Comparison of ENCODE assay signal across 23 mouse cellular contexts in genomic region chr17:55952041-55952440, GRCm38 (mm10). TPM values are rescaled to one million over a fixed set of nuclear protein-coding genes. Genes with fewer than 3 reads are reported as not detected.
DNase-seq lines count a peak whose midpoint lies in the region; ATAC-seq and TF ChIP-seq lines count a peak whose summit lies in the region.
"Had no signal": no experiment of that assay in that cellular context is flagged by ENCODE, and none has a peak within 500 bp of the region (broad histone marks: within the 10 kb centered on the region; RNA-seq: fewer than 3 reads in every experiment).

No protein-coding gene starts in this region.

- intact Hi-C loops in left cerebral cortex, postnatal 36 days (cut with DNase I) = no loop called here

- peaks cover 17% of the 10 kb centered on the region for H3K4me1 ChIP-seq in hindbrain, embryonic 13.5 days (replicated peaks)
- peaks cover 10% of the 10 kb centered on the region for H3K4me1 ChIP-seq in hindbrain, embryonic 12.5 days
- H3K4me1 ChIP-seq in megakaryocyte, embryonic 14.5 days = peaks cover 73% of the 10 kb centered on the region
- H3K4me1 ChIP-seq in bone marrow macrophage, adult 2 months (ENCODE audit: control insufficient read depth, insufficient read depth, low read length) = peaks cover 32% of the 10 kb centered on the region

- TF ChIP-seq CTCF in bone marrow macrophage, adult 2 months (IDR thresholded peaks at IDR 0.05; ENCODE audit: low read depth, low read length) = no peak

- peak; percentile 1 for DNase-seq in cerebellum, adult 11 months
- no peak for DNase-seq in cerebellum, postnatal 25 days
- DNase-seq in left cerebral cortex, postnatal 36 days (ENCODE audit: low spot score in 2 of 2) = no peak
- DNase-seq: gastrocnemius, postnatal 36 days; heart, postnatal 4 days; lung, adult 2 months; lung, postnatal 14 days; retina, postnatal 1 day; right cerebral cortex, postnatal 25 days; thymus, postnatal 14 days had no signal

- no peak overlapping the region for H3K4me3 ChIP-seq in hindbrain, embryonic 13.5 days
- H3K4me3 ChIP-seq in hindbrain, embryonic 12.5 days = no peak overlapping the region
- peak overlapping the region; percentile 90 for H3K4me3 ChIP-seq in megakaryocyte, embryonic 14.5 days (replicated peaks)
- 0 out of 2 replicates have a peak overlapping the region, but pooled peaks have one; percentile 13 for H3K4me3 ChIP-seq in bone marrow macrophage, adult 2 months (ENCODE audit: insufficient read depth, low read length)
- H3K4me3 ChIP-seq: heart, embryonic 15.5 days; midbrain, embryonic 15.5 days; neural tube, embryonic 12.5 days had no signal

- no peaks in the 10 kb centered on the region for H3K9me3 ChIP-seq in hindbrain, embryonic 13.5 days
- no peaks in the 10 kb centered on the region for H3K9me3 ChIP-seq in hindbrain, embryonic 12.5 days (replicated peaks)
- H3K9me3 ChIP-seq in megakaryocyte, embryonic 14.5 days = no peaks in the 10 kb centered on the region
- H3K9me3 ChIP-seq: heart, embryonic 15.5 days; midbrain, embryonic 15.5 days; neural tube, embryonic 12.5 days had no signal

- no peak for ATAC-seq in hindbrain, embryonic 13.5 days (ENCODE audit: low FRiP score)
- ATAC-seq in hindbrain, embryonic 12.5 days (ENCODE audit: low FRiP score) = no peak
- ATAC-seq in megakaryocyte, adult 5-6 weeks (ENCODE audit: poor library complexity, severe bottlenecking) = no peak
- ATAC-seq: hindbrain, embryonic 16.5 days; intestine, postnatal 0 days; midbrain, embryonic 15.5 days had no signal

- no peak overlapping the region for H3K4me2 ChIP-seq in hindbrain, embryonic 13.5 days
- no peak overlapping the region for H3K4me2 ChIP-seq in hindbrain, embryonic 12.5 days (replicated peaks)
- H3K4me2 ChIP-seq: heart, embryonic 15.5 days; midbrain, embryonic 15.5 days; neural tube, embryonic 12.5 days had no signal

- H3K27ac ChIP-seq in hindbrain, embryonic 13.5 days = no peak overlapping the region
- H3K27ac ChIP-seq in hindbrain, embryonic 12.5 days = no peak overlapping the region
- peak overlapping the region; percentile 70 for H3K27ac ChIP-seq in bone marrow macrophage, adult 2 months (ENCODE audit: insufficient read depth, low read depth, low read length)
- H3K27ac ChIP-seq: heart, embryonic 15.5 days; midbrain, embryonic 15.5 days; neural tube, embryonic 12.5 days had no signal

- H3K9ac ChIP-seq in hindbrain, embryonic 13.5 days = peak overlapping the region; percentile 39; the same call in 1 of the 2 replicates
- no peak overlapping the region for H3K9ac ChIP-seq in hindbrain, embryonic 12.5 days
- H3K9ac ChIP-seq: heart, embryonic 15.5 days; midbrain, embryonic 15.5 days; neural tube, embryonic 12.5 days had no signal

- H3K36me3 ChIP-seq in hindbrain, embryonic 13.5 days = no peaks in the 10 kb centered on the region
- no peaks in the 10 kb centered on the region for H3K36me3 ChIP-seq in hindbrain, embryonic 12.5 days
- H3K36me3 ChIP-seq in megakaryocyte, embryonic 14.5 days (replicated peaks; ENCODE audit: low read length) = peaks cover 25% of the 10 kb centered on the region
- H3K36me3 ChIP-seq: heart, embryonic 15.5 days; midbrain, embryonic 15.5 days; neural tube, embryonic 12.5 days had no signal

- TF ChIP-seq POLR2A in bone marrow macrophage, adult 2 months (IDR thresholded peaks at IDR 0.05; ENCODE audit: borderline replicate concordance, low read depth, low read length) = no peak

- peaks cover 26% of the 10 kb centered on the region for H3K27me3 ChIP-seq in hindbrain, embryonic 13.5 days
- H3K27me3 ChIP-seq in hindbrain, embryonic 12.5 days = peaks cover 14% of the 10 kb centered on the region
- no peaks in the 10 kb centered on the region for H3K27me3 ChIP-seq in megakaryocyte, embryonic 14.5 days (replicated peaks)

RNA-seq across cellular contexts. Expression of gene Ebi3, which starts 0.4 kb away (rescaled TPM):
- 5.0 and 6.8 TPM in 2 replicates for polyA plus RNA-seq in hindbrain, embryonic 13.5 days (2015; fragmentation: Nextera tagmentation; extraction: Ambion mirVana)
- 2.6 and 4.4 TPM in 2 replicates for polyA plus RNA-seq in hindbrain, embryonic 12.5 days (2016; fragmentation: Nextera tagmentation; extraction: Ambion mirVana)
- polyA plus RNA-seq in megakaryocyte, embryonic 14.5 days (2012; ENCODE audit: insufficient read depth, low replicate concordance) = 114 and 143 TPM in 2 replicates
- 31.8 and 36.1 TPM in 2 replicates for total RNA-seq in megakaryocyte, adult 5-6 weeks (2015)
- 16.6 and 34.0 TPM in 2 replicates for total RNA-seq in megakaryocyte, adult 5-6 weeks (2017)
- polyA plus RNA-seq in bone marrow macrophage, adult 2 months (2012; ENCODE audit: insufficient read depth, insufficient read length, missing spikeins) = 190 and 214 TPM in 2 replicates
- 1 to 10 TPM; 1.9 to 2.0 TPM for total RNA-seq in left cerebral cortex, postnatal 36 days (2021)
- total RNA-seq: gastrocnemius, postnatal 36 days had no signal

RNA-seq across cellular contexts. Expression of gene Zfp119b, which starts 2.7 kb away (rescaled TPM):
- 8.2 and 8.7 TPM in 2 replicates for polyA plus RNA-seq in hindbrain, embryonic 13.5 days (2015; fragmentation: Nextera tagmentation; extraction: Ambion mirVana)
- 6.2 and 6.3 TPM in 2 replicates for polyA plus RNA-seq in hindbrain, embryonic 12.5 days (2016; fragmentation: Nextera tagmentation; extraction: Ambion mirVana)
- polyA plus RNA-seq in megakaryocyte, embryonic 14.5 days (2012; ENCODE audit: insufficient read depth, low replicate concordance) = 0.12 TPM in 1 of 2 replicates, not detected in the other
- 9.1 and 12.0 TPM in 2 replicates for total RNA-seq in megakaryocyte, adult 5-6 weeks (2015)
- total RNA-seq in megakaryocyte, adult 5-6 weeks (2017) = 4.6 and 7.0 TPM in 2 replicates
- 5.7 and 7.9 TPM in 2 replicates for polyA plus RNA-seq in bone marrow macrophage, adult 2 months (2012; ENCODE audit: insufficient read depth, insufficient read length, missing spikeins)
- 1 to 10 TPM; 3.5 to 3.8 TPM for total RNA-seq in left cerebral cortex, postnatal 36 days (2021)

RNA-seq across cellular contexts. Expression of gene Yju2, which starts 6.9 kb away (rescaled TPM):
- 23.2 and 25.2 TPM in 2 replicates for polyA plus RNA-seq in hindbrain, embryonic 13.5 days (2015; fragmentation: Nextera tagmentation; extraction: Ambion mirVana)
- 24.1 and 26.7 TPM in 2 replicates for polyA plus RNA-seq in hindbrain, embryonic 12.5 days (2016; fragmentation: Nextera tagmentation; extraction: Ambion mirVana)
- 15.6 and 33.1 TPM in 2 replicates for polyA plus RNA-seq in megakaryocyte, embryonic 14.5 days (2012; ENCODE audit: insufficient read depth, low replicate concordance)
- 6.3 and 10.9 TPM in 2 replicates for total RNA-seq in megakaryocyte, adult 5-6 weeks (2015)
- 14.7 and 17.1 TPM in 2 replicates for total RNA-seq in megakaryocyte, adult 5-6 weeks (2017)
- polyA plus RNA-seq in bone marrow macrophage, adult 2 months (2012; ENCODE audit: insufficient read depth, insufficient read length, missing spikeins) = 10.9 and 15.3 TPM in 2 replicates
- total RNA-seq in left cerebral cortex, postnatal 36 days (2021) = 10 to 100 TPM; 14.1 to 15.8 TPM

RNA-seq across cellular contexts. Expression of gene Shd, which starts 18.2 kb away (rescaled TPM):
- 170 and 182 TPM in 2 replicates for polyA plus RNA-seq in hindbrain, embryonic 13.5 days (2015; fragmentation: Nextera tagmentation; extraction: Ambion mirVana)
- polyA plus RNA-seq in hindbrain, embryonic 12.5 days (2016; fragmentation: Nextera tagmentation; extraction: Ambion mirVana) = 133 and 135 TPM in 2 replicates
- polyA plus RNA-seq in megakaryocyte, embryonic 14.5 days (2012; ENCODE audit: insufficient read depth, low replicate concordance) = 2.9 and 15.1 TPM in 2 replicates
- not detected in 2 replicates for total RNA-seq in megakaryocyte, adult 5-6 weeks (2015)
- total RNA-seq in megakaryocyte, adult 5-6 weeks (2017) = 0.88 TPM in 1 of 2 replicates, not detected in the other
- polyA plus RNA-seq in bone marrow macrophage, adult 2 months (2012; ENCODE audit: insufficient read depth, insufficient read length, missing spikeins) = not detected in 2 replicates
- 10 to 100 TPM; 34.0 to 42.4 TPM for total RNA-seq in left cerebral cortex, postnatal 36 days (2021)
- total RNA-seq: gastrocnemius, postnatal 36 days; megakaryocyte-erythroid progenitor cell, adult 5-6 weeks had no signal

RNA-seq across cellular contexts. Expression of gene Fsd1, which starts 34.3 kb away (rescaled TPM):
- 159 and 172 TPM in 2 replicates for polyA plus RNA-seq in hindbrain, embryonic 13.5 days (2015; fragmentation: Nextera tagmentation; extraction: Ambion mirVana)
- 96.4 and 103 TPM in 2 replicates for polyA plus RNA-seq in hindbrain, embryonic 12.5 days (2016; fragmentation: Nextera tagmentation; extraction: Ambion mirVana)
- polyA plus RNA-seq in megakaryocyte, embryonic 14.5 days (2012; ENCODE audit: insufficient read depth, low replicate concordance) = not detected in 2 replicates
- total RNA-seq in megakaryocyte, adult 5-6 weeks (2015) = not detected in 2 replicates
- total RNA-seq in megakaryocyte, adult 5-6 weeks (2017) = not detected in 2 replicates
- polyA plus RNA-seq in bone marrow macrophage, adult 2 months (2012; ENCODE audit: insufficient read depth, insufficient read length, missing spikeins) = not detected in 2 replicates
- total RNA-seq in left cerebral cortex, postnatal 36 days (2021) = 10 to 100 TPM; 75.0 to 97.4 TPM
- total RNA-seq: gastrocnemius, adult 18-20 months; gastrocnemius, postnatal 36 days; megakaryocyte-erythroid progenitor cell, adult 5-6 weeks; MEL had no signal

Comparison
In these comparisons a context has a peak if more than half of its experiments do, and no peak if none do; other contexts are left out.
1. H3K4me3 ChIP-seq: peak in megakaryocyte, embryonic 14.5 days (single experiment) and bone marrow macrophage, adult 2 months (single experiment); none in hindbrain, embryonic 13.5 days (single experiment) and hindbrain, embryonic 12.5 days (single experiment).
2. RNA of gene Ebi3, which starts 0.4 kb away (polyA plus RNA-seq): 190 to 214 TPM in bone marrow macrophage, adult 2 months and 114 to 143 TPM in megakaryocyte, embryonic 14.5 days; 5.0 to 6.8 TPM in hindbrain, embryonic 13.5 days and 2.6 to 4.4 TPM in hindbrain, embryonic 12.5 days; every median in the first group is over 10 times any median in the second.